Mouse (Mus musculus) CD8-positive naive resting alpha-beta T cell, adult 2 months (primary cell): ENCODE data around the gene Pola2.

Source experiments
- DNase-seq, 2 experiments: peaks; one replicate each; pipeline ENCODE4 v3.0.0; 2022; ENCODE audit warnings: low read depth in 2 of 2, low spot score in 2 of 2

Pola2 gene

GRCm38 (mm10) chr19:5910221-5910620 lies 53.8 kb downstream of the Pola2 start:
- no peak for DNase-seq

GRCm38 (mm10) chr19:5907275-5907674 lies 56.7 kb downstream of the Pola2 start:
- DNase-seq, result no peak

- peak; percentile 71 to 85 for DNase-seq
These were observed 69.9 kb downstream of the Pola2 start, which contains the start of gene Tigd3 for GRCm38 (mm10) chr19:5894002-5894678. TSS of gene Tigd3 (minus strand) at chr19:5894149.

- DNase-seq, result no peak
These were observed 70.6 kb downstream of the Pola2 start for GRCm38 (mm10) chr19:5893282-5894001.

GRCm38 (mm10) chr19:5892735-5893134 lies 71.3 kb downstream of the Pola2 start:
- no peak for DNase-seq

- DNase-seq, result no peak
These were observed 71.7 kb downstream of the Pola2 start for GRCm38 (mm10) chr19:5892262-5892661.

GRCm38 (mm10) chr19:5891521-5892258 lies 72.3 kb downstream of the Pola2 start:
- no peak for DNase-seq
